Mouse (Mus musculus) megakaryocyte-erythroid progenitor cell, adult 5-6 weeks (primary cell): ENCODE measurements around the gene Kat6b. TPM values are rescaled to one million over a fixed set of nuclear protein-coding genes. Genes with fewer than 3 reads are reported as not detected.

Source experiments
- ATAC-seq: replicated peaks from 2 replicates; pipeline ENCODE4 v1.8.0; 2016; ENCODE audit warnings: mild to moderate bottlenecking, inconsistent platforms; ENCODE audit not compliant: severe bottlenecking, poor library complexity, low FRiP score, low TSS enrichment
- total RNA-seq, 2 experiments: library from RNA; stranded (forward) in 1 of 2; stranded (reverse) in 1 of 2; fragments of 200-1000, 215-1000 nt in 1 of 2; fragments of >200 nt in 1 of 2; fragmentation: Nextera tagmentation in 1 of 2; gene quantifications; 2 replicates each; pipeline ENCODE4 v1.2.3; 2014 to 2017

Gene Kat6b
- total RNA-seq, 2 experiments from 2014 or later: 9.1 to 17.5 TPM

DNA sequence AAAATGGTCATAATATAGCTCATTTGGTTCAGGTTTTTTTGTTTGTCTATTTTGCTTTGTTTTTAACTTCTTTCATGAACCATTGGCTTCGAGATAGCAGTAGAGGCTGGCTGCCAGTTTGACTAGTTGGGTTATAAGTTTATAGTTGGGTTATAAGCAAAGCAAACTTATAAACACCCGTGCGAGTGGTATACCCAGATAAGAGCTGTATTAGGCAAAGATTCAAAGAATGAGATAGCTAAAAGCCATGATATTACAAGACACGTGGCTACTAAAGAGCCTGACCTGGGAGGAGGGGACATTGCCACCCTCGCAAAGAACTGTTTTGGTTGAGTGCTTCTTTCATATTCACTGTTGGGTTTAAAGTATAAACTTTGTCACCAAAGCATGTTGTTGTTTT is 102.6 kb downstream of the Kat6b start:
- ATAC-seq: peak; percentile 64

DNA sequence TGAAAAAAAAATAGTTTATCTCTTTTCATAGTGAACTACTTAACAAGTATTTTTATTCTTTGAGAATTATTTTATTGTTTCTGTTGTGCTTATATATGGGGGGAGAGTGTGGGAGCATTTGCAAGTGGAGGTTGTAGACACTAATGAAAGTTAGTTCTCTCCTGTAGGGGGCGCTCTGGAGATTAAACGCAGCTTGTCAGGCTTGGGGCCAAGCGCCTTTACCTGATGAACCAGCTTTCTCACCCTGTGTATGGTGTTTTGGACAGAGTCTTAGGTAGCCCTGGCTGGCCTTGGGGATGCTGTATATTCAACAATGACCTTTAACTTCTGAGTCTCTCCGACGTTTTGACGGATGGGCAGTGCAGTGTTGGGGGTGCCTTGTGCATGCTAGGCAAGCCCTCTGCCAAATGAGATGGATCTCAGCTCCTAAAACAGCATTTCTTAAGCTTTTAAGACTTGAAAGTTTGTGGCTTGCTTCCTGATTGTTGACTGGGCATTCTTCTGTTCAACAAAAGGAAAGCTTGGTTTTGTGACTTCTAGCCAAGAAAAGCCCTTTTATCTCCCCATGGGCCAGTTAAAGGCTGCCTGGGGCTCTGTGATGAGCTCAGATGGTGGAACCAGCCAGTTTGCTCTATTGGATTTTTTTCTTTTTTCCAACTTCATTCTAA is 103.4 kb downstream of the Kat6b start:
- peak; percentile 24; the same call in 1 of the 2 replicates for ATAC-seq

DNA sequence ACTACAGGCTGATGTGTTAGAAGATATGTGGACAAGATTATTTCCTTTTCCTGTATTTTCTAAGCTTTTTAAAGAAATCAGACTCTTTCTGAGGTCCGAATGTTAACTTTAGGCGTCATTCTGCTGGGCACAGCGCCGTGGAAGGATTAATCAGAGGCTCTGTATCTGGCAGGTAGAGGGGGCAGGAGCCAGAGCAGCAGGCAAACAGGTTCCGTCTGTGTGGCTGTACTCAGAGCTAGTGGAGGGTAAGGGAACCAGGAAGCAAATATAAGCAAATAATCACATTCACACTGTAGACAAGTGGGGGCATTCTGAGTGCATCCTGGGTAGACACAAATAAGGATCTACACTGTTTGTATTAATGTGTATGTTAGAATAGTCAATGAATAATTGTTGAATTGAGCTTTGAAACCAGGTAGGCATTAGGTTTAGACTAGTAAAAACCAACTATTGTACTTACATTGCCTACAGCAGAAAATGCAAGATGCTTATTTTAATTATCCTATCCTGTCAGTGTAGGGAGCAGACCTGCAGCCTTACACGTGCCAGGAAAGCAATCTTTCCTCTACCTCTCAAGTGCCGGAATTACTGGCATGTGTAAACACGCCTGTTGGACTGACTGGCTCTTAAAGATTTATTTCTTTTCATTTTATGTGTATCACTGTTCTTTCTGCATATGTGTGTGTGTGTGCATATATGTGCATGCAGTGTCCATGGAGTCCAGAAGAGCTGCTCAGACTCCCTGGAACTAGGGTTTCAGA is 104.4 kb downstream of the Kat6b start:
- ATAC-seq: no peak

DNA sequence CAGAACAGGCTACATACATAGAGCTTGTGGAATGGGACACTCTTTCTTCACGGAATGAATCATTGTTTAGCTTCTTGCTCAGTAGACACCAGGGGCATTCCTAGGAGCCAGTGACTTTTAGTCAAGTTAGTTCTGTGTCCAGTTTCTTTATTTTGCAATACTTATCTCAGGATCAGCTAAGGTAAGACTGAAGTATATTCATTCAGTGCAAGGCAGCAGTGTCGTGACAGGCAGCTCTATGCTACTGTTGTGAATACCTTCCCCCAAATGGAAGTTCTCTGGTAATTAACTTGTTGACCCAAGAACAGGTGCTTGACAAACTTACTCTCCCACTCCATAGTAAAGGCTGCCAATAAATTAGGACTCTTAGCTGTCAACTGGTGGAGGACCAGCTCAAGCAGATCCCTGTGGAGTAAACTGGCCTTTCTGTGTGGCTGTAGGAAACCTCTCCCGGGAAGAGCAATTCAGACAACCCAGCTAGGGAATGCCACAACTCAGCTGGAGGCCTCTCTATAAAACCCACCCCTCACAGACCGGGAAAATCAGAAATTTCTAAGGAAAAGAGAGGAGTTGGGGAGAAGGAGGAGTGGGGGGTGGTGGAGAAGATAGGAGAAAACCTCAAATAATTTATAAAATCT is 105.4 kb downstream of the Kat6b start:
- no peak for ATAC-seq

DNA sequence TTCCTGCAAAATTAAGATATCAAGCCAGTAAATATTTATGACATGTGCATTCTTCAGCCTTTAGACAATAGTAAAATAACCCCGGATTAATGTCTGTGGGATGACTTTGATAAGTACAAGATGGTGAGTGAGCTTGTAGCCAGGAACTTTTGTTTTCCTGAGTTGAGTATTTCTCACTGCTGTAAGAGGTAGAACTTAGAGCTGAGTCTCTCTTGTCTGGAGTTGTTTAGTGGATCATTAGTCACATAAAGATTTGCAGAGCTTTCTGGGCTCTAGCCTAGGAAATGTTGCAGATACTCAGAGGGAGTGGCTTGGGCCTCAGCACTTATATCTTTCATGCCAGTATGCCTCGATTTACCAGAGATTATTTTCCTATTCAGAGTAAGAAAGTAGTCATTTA is 106.7 kb downstream of the Kat6b start:
- peak; percentile 25; the same call in 1 of the 2 replicates for ATAC-seq

DNA sequence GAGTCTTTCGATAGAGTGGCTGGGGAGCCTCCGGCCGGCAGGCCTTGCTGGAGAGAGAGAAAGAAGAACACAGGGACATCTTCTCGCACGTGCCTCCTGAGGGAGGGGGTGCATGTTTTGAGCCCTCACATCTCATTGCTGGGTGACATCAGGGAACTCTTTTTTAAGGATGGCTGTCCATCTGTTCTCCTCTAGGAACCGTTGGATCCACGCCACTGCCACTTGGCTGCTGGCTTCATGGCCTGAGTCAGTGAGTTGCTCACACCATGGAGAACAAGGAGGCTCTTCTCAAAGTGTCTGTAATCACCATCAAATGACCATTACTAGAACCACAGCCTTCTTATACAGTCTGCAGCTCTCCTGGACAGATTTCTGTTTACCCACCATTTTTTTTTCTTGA is 108.4 kb downstream of the Kat6b start:
- no peak for ATAC-seq

DNA sequence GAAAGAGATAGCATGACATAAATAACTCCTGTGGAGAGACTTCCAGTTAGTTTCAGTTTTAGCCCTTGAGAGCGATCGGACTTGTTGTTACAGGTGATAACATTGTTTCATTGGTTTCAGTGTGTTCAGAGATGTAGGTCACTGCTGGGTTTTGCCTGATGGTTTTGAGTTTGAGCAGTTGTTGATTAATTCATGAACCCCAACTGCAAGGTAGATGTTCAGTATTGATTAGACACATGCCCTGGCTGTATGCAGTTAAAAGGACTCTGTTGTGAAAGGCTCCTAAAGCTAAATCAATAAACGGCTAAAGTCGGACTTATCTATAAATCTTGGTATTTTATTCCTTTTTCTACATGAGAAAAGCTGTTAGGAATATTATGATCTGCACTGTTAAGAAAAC is 109.0 kb downstream of the Kat6b start:
- ATAC-seq: no peak

DNA sequence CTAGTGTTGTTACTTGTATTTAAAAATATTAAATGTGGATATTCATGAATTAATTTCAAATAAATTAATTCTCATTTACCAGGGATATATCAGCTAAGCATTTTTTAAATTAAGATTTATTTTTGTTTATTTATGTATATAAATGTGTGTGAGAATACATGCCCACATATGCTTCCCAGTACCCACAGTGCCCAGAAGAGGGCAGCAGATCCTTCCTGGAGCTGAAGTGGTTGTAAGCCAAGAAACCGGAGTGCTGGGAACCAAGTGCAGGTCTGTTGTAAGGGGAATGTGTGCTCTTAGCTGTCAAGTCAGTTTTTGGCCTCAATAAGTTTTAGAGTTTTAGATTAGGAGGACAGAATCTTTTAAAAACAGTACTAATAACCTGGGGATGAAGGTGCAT is 110.9 kb downstream of the Kat6b start:
- ATAC-seq: no peak

DNA sequence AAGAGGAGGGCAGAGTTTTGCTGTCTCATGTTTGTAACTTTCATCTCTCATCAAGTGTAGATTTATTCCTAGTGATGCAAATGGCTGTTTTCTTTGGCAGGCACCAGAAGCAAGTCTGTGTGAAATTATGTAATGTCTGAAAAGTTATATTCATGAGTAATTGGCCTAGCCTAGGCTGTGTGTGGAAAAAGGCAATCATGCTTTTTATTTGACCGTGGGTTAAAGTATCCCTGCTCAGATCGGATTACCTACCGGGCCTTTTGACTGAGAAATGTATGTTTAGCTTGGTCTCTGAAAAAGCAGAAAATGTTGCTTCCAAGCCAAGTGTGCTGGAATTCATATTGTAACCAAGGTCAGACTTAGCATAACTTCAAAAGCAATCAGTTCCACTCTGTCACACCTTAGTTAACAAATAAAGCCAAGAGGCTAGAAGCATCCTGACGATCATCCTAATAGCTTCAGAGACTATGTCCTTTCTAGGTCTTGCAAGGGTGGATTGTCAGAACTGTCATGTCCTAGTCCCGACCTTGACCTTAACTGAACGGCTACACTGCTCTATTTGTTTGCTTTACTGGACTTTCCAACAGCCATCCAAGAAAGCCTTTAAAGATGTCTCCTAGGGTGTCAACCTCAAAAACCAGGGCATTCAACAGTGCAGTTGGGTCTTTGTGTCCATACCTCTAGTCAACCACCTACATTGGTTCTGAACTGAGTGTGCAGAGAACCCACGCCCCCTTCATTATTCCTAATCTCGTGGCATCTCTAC is 111.9 kb downstream of the Kat6b start:
- ATAC-seq: no peak

DNA sequence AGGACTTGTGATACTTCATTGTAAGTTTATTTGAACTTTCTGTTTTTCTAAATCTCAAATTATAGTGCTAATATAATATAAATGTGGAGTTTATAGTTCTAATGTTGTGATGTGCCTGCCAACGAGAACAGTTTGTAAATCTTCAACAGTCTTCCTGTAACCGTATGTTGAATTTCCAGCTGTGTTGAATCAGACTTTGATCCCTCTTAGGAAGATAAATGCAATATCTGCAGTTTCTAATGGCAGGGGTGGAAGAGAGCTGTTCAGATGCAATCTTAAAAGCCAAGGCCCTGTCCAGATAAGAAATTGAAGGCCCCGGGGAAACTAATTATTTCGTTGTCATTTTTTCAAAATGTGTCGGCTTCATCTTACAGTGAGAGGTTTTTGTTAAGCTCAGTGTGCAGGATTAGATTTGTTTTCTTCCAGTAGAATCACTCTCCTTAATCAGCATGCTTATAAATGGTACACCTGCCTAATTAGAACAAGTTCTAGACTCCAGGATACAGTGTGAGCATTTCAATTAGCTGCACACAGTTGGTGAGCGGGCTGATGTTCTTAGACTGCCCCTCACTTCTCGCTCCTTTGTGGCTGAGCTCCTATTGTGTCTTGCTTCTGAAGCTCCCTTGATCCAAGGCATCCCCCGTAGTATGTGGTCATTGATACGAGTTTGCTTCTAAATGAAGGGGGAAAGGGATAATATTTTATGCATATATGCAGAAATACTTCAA is 118.4 kb downstream of the Kat6b start:
- ATAC-seq: no peak

DNA sequence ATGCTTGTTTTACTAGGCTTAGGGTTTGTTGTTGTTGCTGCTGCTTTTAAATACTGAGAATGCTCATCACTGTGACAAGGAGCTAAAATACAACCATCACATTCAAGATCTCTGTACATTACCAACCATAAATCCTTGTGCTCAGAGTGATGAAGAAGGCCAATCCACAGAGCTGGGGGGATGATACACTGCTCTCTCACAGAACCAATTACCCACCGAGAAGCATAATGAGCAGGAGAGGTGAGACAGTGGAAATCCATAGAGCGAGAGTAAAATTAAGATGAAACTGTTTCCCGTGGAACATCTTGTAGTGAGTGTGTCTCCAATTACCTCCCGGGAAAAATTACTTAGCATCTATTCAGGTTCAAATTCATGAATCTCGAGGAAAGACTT is 118.9 kb downstream of the Kat6b start:
- no peak for ATAC-seq

DNA sequence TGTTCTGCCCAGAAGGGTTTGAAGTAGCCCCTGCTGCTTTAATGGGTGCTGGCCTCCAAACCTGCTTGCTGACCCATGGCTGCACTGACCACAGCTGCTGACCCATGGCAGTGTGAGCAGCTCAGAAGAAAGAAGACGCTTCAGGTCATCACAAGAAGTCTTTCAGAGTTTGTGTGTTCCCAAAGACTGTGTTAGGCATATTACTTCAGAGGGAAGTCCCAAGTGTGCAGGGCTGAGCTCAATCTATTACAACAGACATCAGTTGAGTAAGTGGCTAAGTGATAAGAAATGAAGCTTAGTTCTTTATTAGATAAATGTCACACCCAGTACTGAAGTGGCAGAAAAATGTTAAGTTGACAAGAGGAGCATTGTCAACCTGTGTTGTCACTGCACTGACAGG is 119.4 kb downstream of the Kat6b start:
- peak; percentile 78 for ATAC-seq

DNA sequence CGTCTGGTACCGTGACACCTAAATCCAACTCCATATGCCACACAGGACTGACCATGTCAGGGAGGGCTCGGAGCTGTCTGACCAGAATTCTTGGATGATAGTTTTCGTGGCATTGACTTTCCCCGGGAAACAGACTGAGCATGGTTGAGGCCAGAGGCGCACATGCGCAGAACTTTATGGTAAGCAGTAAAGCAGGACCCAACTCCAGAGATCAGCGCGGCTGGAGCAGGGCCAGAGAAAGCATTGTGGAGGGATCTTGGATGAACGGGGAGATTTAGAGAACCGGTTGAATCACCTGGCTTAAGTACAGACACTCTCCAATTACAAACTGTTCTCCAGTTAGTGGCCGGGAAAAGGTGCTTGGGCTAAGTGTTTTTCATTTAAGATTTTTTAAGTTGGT is 120.9 kb downstream of the Kat6b start:
- ATAC-seq: no peak

DNA sequence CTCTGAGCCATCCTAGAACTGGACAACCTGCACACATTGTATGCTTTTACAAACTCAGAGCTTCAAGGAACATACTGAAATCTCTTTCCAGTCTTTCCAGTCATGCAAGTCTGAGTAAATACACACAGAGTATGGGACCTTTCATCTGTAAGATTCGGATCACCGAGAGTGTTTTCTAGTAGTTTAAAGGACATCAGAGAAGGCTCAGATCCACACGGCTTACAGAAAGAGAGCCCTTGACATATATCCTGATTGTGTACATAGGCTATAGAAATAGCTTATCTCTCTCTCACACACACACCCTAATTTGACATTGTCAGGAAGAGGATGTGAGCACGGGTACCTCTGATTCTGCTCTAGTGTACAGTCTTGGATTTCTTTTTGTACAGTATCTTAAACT is 121.7 kb downstream of the Kat6b start:
- peak; percentile 72 for ATAC-seq

DNA sequence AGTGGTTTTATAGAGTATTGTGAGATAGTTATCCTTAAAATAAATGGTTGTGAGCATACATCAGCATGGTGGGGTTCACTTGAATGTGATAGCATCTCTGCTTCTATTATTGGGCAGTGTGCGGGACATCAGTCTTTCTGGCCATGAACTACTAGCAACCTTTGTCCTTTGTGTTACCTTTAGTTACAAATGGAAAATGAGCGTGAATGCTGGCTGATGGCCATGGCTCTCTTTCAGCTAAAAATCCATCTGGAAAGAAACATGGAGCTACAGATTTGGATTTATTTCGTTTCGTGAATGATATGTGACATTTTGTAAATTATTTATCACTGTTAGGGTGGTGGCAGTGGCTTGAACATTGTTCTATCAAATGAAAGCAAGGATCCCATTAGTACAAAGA is 126.5 kb downstream of the Kat6b start:
- no peak for ATAC-seq

DNA sequence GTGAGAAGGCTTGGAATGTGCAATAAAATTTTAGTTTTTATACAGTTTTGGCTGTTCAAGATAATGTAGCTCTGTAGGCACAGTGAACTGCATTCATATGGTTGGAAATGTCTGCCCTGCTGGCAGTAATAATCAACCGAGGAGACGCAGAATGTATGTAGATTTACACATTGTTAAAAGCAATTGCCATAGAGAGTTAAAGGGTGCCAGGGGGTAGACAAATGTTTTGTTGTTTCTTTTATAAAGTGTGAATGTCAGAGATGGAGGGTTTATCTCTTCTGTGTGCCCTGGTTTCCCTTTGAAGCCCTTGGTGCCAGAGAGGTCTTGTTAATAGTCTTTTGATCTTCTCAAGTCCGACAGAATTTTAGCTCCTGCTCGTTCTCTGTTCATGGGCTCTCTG is 127.7 kb downstream of the Kat6b start:
- no peak for ATAC-seq

DNA sequence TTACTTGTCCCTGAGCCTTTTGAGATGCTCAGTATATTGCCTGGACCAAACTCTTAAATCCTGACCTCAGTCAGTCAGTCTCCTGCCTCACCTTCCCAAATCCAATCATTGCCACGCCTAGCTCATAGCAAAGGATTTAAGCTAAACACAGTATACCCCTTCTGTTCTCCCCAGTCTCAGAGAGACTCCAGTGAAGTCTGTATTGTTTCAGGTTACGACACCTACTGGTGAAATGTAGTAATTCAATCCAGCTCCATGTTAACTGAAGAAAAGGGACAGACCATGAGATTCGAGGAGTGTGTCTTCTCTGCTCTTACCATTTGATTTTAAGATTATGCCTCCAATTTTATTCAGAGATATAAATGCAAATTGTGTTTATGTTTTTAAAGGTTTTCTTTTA is 129.0 kb downstream of the Kat6b start:
- ATAC-seq: peak; percentile 87

DNA sequence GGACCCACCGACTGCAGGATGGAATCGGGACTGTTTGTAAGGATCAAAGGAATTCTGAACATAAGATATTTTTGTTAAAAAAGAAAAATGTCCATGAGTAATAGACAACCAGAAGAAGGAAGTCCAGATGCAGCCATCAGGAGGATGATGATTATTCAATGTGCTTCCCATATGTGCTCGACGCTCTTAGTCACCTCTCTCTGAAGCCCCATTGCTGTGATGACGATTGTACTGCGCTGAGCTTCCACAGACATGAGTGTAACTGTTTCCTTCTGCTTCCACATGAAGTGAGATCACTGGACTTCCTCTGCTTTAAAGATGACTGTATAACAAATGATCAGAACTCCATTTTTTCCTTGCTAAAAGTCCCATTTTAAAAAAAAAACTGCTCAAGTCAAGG is 131.8 kb downstream of the Kat6b start:
- ATAC-seq: no peak

DNA sequence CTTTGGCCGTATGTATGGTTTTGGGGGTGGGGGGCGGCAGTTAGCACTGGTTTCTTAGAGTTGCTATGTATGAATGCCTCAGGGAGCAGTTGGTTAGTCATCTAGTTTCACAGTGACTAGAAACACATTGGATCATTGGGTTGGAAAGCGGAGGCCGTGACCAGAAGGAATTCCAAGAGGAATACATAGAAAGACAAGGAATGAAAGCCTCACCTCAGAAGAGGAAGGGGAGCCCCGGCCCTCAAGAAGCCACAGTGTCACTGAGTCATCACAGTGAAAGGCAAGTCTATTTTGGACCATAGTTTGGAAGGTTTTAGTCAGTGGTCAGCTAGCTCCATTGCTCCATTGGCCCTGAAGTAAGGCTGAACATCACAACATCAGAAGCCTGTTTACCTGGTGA is 132.9 kb downstream of the Kat6b start:
- no peak for ATAC-seq
